Mouse (Mus musculus): ENCODE measurements around the gene Runx2.

GRCm38 (mm10) chr17:44500306-44500899, 314.2 kb downstream of the Runx2 start:
- no peak for TF ChIP-seq POLR2A (IDR thresholded peaks at IDR 0.05; ENCODE audit: low read depth, low read length)
- no peak for TF ChIP-seq CTCF (conservative IDR thresholded peaks at IDR 0.05; ENCODE audit: insufficient read depth, insufficient read length, low read depth, low read length)
